Mouse (Mus musculus): ENCODE measurements around the gene Actrt2. TPM values are rescaled to one million over a fixed set of nuclear protein-coding genes. Genes with fewer than 3 reads are reported as not detected.

Gene Actrt2
- polyA plus RNA-seq, 1 experiment = not detected

GRCm38 (mm10) chr4:154642496-154642895 is 25.2 kb downstream of the Actrt2 start:
- TF ChIP-seq CTCF (IDR thresholded peaks at IDR 0.05; ENCODE audit: insufficient read depth, low read depth, low read length) (no peak), POLR2A (IDR thresholded peaks at IDR 0.05; ENCODE audit: insufficient read depth, low read depth, low read length) (no peak)
- WGBS = 44% methylated on average over 6 of the region's 6 CpGs
- Histone ChIP-seq H3K4me3 (ENCODE audit: insufficient read depth, low read depth, low read length) (no peak overlapping the region), H3K4me1 (ENCODE audit: control insufficient read depth, insufficient read depth, low read length) (peaks cover 1% of the 10 kb centered on the region), H3K27ac (ENCODE audit: insufficient read depth, low read depth, low read length) (no peak overlapping the region)

- TF ChIP-seq POLR2A (IDR thresholded peaks at IDR 0.05; ENCODE audit: insufficient read depth, low read depth, low read length) = no peak
- TF ChIP-seq CTCF (IDR thresholded peaks at IDR 0.05; ENCODE audit: insufficient read depth, low read depth, low read length) = no peak
- H3K4me1 ChIP-seq (ENCODE audit: control insufficient read depth, insufficient read depth, low read length) = peaks cover 9% of the 10 kb centered on the region
- no peak overlapping the region for H3K4me3 ChIP-seq (ENCODE audit: insufficient read depth, low read depth, low read length)
- no peak overlapping the region for H3K27ac ChIP-seq (ENCODE audit: insufficient read depth, low read depth, low read length)
- 9% methylated on average over 32 of the region's 32 CpGs for WGBS
These were observed 26.2 kb downstream of the Actrt2 start for GRCm38 (mm10) chr4:154641296-154642110.

GRCm38 (mm10) chr4:154640443-154641295 is 27.0 kb downstream of the Actrt2 start:
- H3K4me1 ChIP-seq (ENCODE audit: control insufficient read depth, insufficient read depth, low read length) = peaks cover 14% of the 10 kb centered on the region
- no peak overlapping the region for H3K4me3 ChIP-seq (ENCODE audit: insufficient read depth, low read depth, low read length)
- 15% methylated on average over 20 of the region's 20 CpGs for WGBS
- no peak for TF ChIP-seq POLR2A (IDR thresholded peaks at IDR 0.05; ENCODE audit: insufficient read depth, low read depth, low read length)
- TF ChIP-seq CTCF (IDR thresholded peaks at IDR 0.05; ENCODE audit: insufficient read depth, low read depth, low read length) = no peak
- H3K27ac ChIP-seq (ENCODE audit: insufficient read depth, low read depth, low read length) = no peak overlapping the region

GRCm38 (mm10) chr4:154639591-154640442 is 27.9 kb downstream of the Actrt2 start:
- Histone ChIP-seq H3K4me3 (ENCODE audit: insufficient read depth, low read depth, low read length) (no peak overlapping the region), H3K27ac (ENCODE audit: insufficient read depth, low read depth, low read length) (no peak overlapping the region), H3K4me1 (ENCODE audit: control insufficient read depth, insufficient read depth, low read length) (peaks cover 20% of the 10 kb centered on the region)
- TF ChIP-seq POLR2A (IDR thresholded peaks at IDR 0.05; ENCODE audit: insufficient read depth, low read depth, low read length) = no peak
- no peak for TF ChIP-seq CTCF (IDR thresholded peaks at IDR 0.05; ENCODE audit: insufficient read depth, low read depth, low read length)
- 30% methylated on average over 13 of the region's 13 CpGs for WGBS

GRCm38 (mm10) chr4:154639126-154639525 is 28.5 kb downstream of the Actrt2 start:
- H3K4me1 ChIP-seq (ENCODE audit: control insufficient read depth, insufficient read depth, low read length) = peaks cover 20% of the 10 kb centered on the region
- 17% methylated on average over 7 of the region's 7 CpGs for WGBS
- TF ChIP-seq POLR2A (IDR thresholded peaks at IDR 0.05; ENCODE audit: insufficient read depth, low read depth, low read length) (no peak), CTCF (IDR thresholded peaks at IDR 0.05; ENCODE audit: insufficient read depth, low read depth, low read length) (no peak)
- H3K27ac ChIP-seq (ENCODE audit: insufficient read depth, low read depth, low read length) = peak overlapping the region; percentile 12; the same call in 1 of the 2 replicates
- H3K4me3 ChIP-seq (ENCODE audit: insufficient read depth, low read depth, low read length) = no peak overlapping the region

GRCm38 (mm10) chr4:154638320-154638886 is 29.3 kb downstream of the Actrt2 start:
- Histone ChIP-seq H3K4me3 (ENCODE audit: insufficient read depth, low read depth, low read length) (peak overlapping the region; percentile 36; the same call in 1 of the 2 replicates), H3K4me1 (ENCODE audit: control insufficient read depth, insufficient read depth, low read length) (peaks cover 20% of the 10 kb centered on the region), H3K27ac (ENCODE audit: insufficient read depth, low read depth, low read length) (peak overlapping the region; percentile 45; the same call in 1 of the 2 replicates)
- TF ChIP-seq POLR2A (IDR thresholded peaks at IDR 0.05; ENCODE audit: insufficient read depth, low read depth, low read length) (no peak), CTCF (IDR thresholded peaks at IDR 0.05; ENCODE audit: insufficient read depth, low read depth, low read length) (no peak)
- WGBS = 21% methylated on average over 15 of the region's 15 CpGs

- 0 out of 2 replicates have a peak overlapping the region, but pooled peaks have one; percentile 3 for H3K27ac ChIP-seq (ENCODE audit: insufficient read depth, low read depth, low read length)
These were observed 30.0 kb downstream of the Actrt2 start for GRCm38 (mm10) chr4:154637468-154638319.

More at GRCm38 (mm10) chr4:154637468-154638319, 30.0 kb downstream of the Actrt2 start:
- Histone ChIP-seq H3K4me1 (ENCODE audit: control insufficient read depth, insufficient read depth, low read length) (peaks cover 20% of the 10 kb centered on the region), H3K4me3 (ENCODE audit: insufficient read depth, low read depth, low read length) (peak overlapping the region; percentile 36)
- 4% methylated on average over 69 of the region's 73 CpGs for WGBS
- TF ChIP-seq CTCF (IDR thresholded peaks at IDR 0.05; ENCODE audit: insufficient read depth, low read depth, low read length) (no peak), POLR2A (IDR thresholded peaks at IDR 0.05; ENCODE audit: insufficient read depth, low read depth, low read length) (no peak)

Data from olfactory bulb, adult 2 months (tissue).